Mouse (Mus musculus) testis, adult 10 weeks (tissue): Measurements from ENCODE around the gene Rab31. TPM values are rescaled to one million over a fixed set of nuclear protein-coding genes. Genes with fewer than 3 reads are reported as not detected.

Source experiments
- polyA plus RNA-seq: library from polyadenylated mRNA; stranded (reverse); fragments of 350-450 nt; fragmentation: Illumina TruSeq; extraction: RNeasy Lipid Tissue Mini Kit (QIAGEN cat#74804); gene quantifications from one replicate; pipeline ENCODE4 v1.2.3, GENCODE M21; 2014; ENCODE audit warnings: low read depth, low replicate concordance

Gene Rab31
- 45.5 TPM for polyA plus RNA-seq

GRCm38 (mm10) chr17:65771951-65772934 is at the start of gene Rab31:
TSS of gene Rab31 (minus strand) at chr17:65772752.

DNA sequence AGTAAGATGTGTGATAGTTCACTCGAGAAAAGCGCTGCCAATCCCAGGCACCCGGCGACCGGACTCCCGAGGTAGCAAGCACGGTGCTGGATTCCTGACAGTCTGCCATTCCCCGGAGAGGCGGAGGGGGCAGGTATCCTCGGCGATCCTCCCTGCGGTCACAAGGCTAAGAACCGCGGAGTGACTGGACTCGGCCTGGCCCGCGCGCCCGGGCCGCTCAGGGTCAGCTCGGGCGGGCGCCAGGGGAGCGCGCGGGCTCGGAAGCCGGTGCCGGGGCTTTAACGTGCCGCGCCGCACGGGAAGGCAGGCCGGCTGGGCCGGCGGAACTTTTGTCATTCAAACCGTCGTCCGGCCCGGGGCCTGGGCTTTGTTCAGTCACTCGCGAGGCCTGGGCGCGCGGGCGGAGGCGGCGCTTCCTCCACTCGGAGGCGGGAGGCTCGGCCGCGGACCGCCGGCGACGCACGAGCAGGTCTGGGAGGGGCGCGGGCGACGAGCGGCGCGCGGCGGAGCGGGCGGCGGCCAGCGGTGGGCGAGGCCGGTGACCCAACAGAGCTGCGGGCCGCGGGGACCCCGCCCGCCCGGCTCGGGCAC is 10.1 kb upstream of the Rab31 start, which contains the start of gene Ppp4r1:
Ppp4r1 (plus strand) TSS at position 23 of the 591 bp plus-strand sequence.

GRCm38 (mm10) chr17:65641734-65642218 is 130.8 kb downstream of the Rab31 start, which contains the start of gene Txndc2:
TSS of gene Txndc2 (minus strand) at chr17:65642168.

GRCm38 (mm10) chr17:65613463-65614412 is 158.8 kb downstream of the Rab31 start, which contains the start of gene Vapa:
TSS of gene Vapa (minus strand) at chr17:65613555.

Other genes starting within 250 kb of the Rab31 start
- gene Tmem232, start 232.0 kb downstream of the Rab31 start, polyA plus RNA-seq, result 260 TPM
- 269 TPM for gene Vapa, start 159.2 kb downstream of the Rab31 start, polyA plus RNA-seq
- 857 TPM for gene Txndc2, start 130.6 kb downstream of the Rab31 start, polyA plus RNA-seq
- 337 TPM for gene Ppp4r1, start 9.8 kb upstream of the Rab31 start, polyA plus RNA-seq
- 13.7 TPM for gene Ralbp1, start 113.0 kb upstream of the Rab31 start, polyA plus RNA-seq
- 15.7 TPM for gene Twsg1, start 178.5 kb upstream of the Rab31 start, polyA plus RNA-seq